Mouse (Mus musculus) CD4-positive helper T cell, adult 2 months (primary cell): ENCODE results near the gene Dph5.
"Not testable (repeated sequence)": the region's sequence is repeated elsewhere in the genome, so short reads cannot be mapped to it uniquely, and the experiment has no call there.

Experiments used
- DNase-seq: peaks from one replicate; pipeline ENCODE4 v3.0.0-alpha.2; 2012; ENCODE audit warnings: low read depth, missing footprints, low spot score

Dph5 gene

DNA sequence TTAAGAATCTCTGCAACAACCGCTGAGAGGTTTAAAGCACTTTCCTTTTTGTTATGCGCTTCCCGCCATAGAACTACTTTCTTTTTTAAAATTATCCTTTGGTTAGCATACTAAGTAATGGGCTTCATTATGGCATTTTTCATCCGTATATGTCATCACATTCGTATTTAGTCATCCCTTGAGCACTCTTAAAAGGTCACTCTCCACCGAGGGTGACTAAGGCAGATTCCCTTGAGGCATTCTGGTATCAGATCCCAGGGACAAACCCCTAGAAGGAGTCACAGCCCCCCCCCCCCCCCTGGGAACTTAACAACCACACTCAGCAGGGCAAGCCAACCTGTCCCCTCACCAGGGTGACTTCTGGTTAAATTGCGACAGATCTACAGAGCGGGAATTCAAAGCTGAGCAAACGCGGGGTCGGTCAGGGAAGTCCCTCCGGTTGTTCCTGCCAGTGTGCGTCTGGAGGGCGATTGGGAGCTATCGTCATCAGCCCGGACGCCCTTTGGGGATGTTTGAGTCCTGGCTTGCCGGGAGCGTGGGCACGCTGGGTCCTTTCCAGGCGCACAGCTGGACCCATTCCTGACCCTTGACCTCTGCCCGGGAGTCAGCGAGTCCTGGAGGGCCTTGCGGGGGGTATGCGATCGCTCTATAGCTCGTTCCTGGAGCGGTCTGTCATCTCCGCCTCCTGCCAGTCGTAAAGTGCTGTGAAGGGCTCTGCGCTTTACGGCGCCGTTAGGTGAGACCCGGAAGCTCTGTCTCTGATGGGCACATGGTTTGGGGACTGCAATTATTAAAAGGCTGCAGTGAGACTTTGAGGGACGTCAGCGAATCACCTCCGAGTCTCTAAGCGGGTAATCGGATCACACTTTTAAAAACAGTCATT lies at the start of gene Dph5:
Gene Dph5, plus strand, starts transcription at position 411 of the 883 bp plus-strand sequence.
- peak; percentile 92 for DNase-seq

DNA sequence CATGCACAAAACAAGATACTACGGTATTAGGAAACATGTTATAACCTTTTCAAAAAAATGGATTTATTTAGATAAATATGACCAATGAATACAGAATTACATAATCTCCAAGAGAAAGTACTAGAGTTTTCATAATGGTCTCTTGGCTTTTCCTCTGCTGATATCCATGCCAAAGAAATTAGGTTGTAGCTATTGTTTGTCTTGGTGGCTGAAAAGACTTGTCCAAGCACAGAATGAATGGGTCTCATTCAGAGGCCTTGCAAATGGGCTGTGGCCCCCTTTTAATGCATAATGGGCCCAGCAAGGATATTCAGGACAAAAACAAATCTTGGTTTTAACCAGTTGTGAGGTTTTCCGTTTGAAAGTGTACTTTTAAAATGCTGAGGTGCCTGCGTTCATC lies 43.1 kb upstream of the Dph5 start:
- no peak for DNase-seq

DNA sequence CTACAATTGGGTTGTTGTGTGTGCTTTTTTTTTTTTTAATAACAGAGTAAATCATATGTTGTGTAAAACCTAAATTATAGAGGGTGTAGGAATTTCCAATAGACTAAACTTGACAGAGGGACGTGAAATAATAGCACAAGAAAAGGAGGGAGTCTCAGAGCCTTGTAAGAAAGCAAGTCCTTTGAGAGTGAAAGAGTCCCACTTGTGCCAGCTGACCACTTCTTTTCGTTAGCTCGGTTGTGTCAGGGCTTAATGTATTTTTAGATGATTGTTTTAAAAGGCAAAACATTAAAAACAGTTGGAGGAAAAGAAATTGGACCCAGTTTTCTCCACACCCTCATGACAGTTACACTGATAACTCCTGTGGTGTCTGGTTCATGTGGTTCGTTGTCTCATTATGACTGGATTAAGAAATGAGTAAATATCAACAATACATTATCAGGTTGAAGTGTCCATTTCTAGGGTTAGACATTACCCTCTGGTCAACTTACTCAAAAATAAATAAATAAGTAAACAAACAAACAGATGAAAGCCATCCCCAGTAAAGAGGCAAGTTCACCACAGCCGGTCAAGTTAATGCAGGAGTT lies 42.5 kb upstream of the Dph5 start:
- DNase-seq: no peak

DNA sequence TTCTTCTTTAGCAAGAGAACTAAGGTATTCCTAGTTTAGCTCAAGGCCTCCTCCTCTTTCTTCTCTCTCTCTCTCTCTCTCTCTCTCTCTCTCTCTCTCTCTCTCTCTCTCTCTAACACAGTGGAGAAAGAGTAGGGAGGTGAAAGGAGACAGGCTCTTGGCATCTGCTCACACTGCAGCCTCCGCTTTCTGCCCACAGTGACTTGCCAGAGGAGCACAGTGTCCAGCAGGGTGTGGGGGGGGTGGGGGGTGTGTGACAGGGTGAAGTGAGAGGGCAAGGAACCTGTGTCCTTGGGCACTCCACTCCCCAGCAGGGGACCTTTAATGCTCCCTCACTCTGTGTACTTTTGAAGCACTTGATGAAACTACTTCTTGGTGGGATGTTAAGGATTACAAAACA lies 41.9 kb upstream of the Dph5 start:
- no peak for DNase-seq

DNA sequence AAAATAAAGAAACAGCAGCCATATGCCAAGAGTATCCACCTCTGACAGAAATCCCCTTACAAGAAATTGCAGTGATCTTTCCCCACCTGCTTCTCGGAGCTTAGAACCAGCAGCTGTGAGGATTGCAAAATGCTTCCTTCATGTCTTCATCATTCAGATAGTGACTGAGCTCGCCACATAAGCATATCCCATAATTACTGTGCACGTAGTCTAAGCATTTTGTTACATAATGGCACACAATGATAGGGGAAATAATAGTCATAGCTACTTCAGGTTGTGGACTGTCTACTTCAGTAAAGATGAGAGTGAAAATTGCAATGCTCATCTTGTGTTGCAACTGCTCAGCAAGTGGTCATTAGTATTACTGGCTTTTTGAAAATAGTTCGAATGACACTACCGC lies 41.5 kb upstream of the Dph5 start:
- DNase-seq: no peak

DNA sequence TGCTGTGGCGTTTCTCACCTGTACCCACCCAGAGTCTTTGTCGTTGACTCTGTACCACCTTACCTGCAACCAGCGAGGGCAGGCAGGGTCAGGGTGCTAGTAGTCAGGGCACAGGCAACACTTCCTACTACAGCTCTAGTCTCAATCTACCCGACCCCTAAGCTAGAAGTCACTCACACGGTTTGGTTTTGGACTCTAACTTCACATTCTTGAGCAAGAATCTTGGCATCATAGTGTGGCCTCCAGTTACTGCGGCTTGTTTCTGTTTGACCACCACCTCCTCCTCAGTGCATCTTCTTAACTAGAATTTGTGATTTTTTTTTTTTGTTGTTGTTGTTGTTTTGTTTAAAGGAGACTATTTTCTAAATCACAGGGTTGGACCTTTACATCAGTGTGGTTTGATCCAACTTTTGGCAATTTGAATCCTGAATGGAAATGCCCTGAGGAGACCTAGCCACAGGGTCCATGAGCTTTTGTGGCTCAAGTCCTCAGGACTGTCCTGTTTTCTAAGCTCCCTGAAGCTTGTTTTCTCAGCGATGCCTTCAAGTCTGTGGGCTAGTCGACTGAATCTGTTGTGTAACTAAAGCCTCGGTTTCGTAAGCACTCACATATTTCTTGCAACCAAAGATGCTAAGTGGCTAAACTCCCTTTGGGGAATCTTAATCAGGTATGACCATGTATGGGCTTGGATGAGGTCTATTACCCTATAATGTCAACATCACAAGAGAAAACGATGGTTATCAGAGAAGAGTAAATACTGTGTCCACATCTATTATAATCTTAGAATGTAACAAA lies 38.8 kb upstream of the Dph5 start:
- no peak for DNase-seq

DNA sequence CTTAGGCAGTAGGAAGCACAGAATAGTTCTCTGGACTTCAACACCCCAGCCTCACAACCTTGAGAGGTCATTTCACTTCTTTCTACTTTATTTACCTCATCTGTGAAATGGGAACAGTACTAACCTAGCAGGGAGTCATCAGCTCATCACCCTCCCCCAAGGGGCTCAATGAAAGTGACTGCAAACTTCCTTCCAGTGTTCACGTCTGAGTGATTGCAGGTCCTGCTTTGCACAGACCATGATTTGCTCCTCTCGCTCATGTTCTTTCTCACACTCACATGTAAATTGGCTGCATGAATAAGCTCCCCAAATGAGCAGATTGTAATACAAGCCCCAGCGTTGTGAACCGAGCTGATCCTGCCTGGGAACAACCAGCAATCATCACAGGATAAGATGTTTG lies 36.7 kb upstream of the Dph5 start:
- no peak for DNase-seq

DNA sequence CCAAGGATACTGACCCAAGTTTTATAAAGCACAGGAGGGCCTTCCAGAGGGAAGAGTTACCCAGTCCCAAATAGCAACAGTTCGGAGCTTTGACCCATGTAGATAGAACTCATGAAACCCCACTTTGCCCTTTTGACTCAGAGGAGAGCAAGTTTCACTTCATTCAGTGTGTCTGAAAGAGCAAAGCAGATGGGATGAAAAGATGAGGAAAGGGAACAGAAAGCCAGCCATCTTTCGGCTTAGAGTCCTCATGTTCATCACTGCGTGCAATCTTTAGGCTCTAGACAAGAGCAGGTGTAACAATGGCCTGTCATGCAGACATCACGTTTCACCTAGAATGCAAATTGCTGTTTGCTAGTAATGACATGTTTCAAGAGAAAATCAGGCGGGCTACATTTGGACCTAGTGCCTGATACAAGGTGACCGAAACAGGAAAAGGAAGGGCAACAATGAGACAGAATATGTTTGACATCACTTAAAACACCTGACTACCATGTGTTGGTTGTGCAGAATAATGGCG lies 32.9 kb upstream of the Dph5 start:
- DNase-seq: no peak

DNA sequence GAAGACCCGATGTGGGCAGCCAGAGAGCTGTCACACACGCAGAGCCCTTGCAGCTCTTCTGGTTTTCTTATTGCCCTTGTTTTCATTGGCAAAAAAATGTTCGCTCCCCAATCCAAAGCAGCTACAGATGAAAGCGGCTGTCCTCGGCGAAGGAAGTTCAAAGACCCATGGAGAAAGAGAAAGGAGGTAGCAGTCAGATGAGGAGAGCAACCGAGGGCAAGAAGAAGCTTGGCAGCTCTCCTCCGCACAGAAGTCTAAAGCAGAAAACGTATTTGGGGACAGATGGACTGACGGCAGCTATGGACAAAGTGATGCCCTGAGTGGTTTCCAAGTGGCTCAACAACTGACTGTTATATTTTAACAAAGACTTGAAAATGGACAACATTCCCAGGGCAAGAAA lies 32.1 kb upstream of the Dph5 start:
- no peak for DNase-seq

DNA sequence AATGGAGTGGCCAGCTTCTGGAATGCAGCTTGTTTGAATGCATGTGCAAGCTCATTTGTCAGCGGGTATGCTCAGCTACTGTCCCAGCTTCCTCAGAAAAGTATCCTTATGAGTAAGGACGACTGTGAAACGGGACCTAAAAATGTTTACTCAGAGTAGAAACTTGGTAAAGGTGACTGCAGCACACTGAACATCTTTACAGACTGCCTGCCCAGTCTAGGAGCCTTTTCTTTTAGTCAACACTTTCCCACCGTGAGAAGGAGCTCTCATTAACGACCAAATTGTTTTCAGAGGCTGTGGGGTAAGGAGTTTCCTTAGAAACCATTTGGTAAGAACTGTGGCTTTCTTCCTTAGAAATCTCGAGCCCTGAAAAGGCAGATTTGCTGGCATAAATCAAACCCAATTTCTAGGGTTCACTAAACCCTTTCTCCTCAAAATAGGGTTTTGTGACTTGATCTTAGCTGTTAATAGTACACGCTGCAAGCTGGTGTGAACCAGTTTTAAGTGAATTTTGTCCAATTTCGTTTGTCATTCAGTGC lies 31.1 kb upstream of the Dph5 start:
- no peak for DNase-seq

DNA sequence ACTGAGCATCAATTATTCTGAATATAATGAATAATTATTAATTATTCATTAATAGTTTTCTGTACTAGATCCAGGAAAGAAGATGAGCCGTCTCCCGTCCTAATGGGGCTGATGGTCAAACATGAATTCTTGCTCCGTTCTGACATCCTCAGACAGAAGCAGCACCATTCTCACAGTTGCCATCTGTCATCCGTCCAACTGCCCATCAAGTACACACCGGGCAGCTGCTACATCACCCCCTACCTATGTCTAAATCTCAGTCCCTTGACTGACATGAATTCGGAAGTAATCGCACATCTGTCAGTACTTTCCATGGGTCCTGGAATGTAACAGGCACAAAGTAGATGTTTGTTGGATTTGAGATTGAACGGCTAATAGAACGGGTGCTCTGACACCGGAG lies 30.2 kb upstream of the Dph5 start:
- DNase-seq: no peak

DNA sequence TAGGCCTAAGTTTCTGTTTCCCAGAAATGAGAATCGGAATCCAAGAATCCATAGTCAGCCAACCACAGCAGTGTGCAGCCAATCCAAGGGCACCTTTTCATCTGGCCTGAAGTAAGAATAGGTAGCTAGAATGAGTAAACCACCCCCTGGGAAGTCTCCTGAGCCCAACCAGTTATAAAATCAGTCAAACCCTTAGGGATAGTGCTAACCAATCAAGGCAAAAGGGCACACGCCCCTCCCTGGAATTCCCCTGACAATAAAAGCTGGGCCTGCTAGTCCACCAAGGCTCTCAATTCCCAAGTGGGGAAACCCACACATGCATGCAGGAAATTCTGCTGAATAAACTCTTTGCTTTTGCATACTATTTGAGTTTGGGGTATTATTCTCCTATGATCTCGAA lies 28.8 kb upstream of the Dph5 start:
- DNase-seq: no peak

DNA sequence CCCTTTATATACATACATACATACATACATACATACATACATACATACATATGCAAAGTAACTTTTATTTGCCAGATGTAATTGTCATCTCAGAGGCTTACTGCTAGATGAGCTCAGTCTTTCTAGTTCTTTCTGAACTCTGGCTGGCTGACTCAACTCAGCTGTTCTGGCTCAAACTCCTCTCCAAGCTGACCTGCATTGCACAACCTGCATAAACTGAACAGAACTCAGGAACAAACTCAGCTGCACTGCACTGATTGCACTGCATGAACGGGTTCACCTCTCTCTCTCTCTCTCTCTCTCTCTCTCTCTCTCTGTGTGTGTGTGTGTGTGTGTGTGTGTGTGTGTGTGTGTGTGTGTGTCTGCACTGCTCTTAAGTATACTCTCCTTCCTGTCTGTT lies 26.9 kb upstream of the Dph5 start:
- not testable (repeated sequence) for DNase-seq

DNA sequence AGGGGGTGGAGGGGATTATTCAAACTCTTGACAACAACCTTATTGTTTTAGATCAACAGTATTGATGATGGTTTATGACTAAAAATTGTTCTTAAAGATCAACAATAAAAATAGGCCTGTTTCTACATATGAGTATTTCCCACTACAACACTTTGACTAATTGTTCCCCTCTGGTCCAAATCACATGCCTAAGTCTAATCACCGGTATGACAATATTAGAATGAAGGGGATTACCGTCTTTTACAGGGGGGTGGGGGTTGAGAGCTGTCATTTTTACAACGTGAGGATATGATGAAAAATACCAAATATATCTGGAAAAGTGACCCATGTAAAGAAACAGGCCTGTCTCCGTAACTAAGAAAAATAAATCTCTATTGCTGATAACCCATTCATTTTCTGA lies 24.1 kb upstream of the Dph5 start:
- DNase-seq: no peak

DNA sequence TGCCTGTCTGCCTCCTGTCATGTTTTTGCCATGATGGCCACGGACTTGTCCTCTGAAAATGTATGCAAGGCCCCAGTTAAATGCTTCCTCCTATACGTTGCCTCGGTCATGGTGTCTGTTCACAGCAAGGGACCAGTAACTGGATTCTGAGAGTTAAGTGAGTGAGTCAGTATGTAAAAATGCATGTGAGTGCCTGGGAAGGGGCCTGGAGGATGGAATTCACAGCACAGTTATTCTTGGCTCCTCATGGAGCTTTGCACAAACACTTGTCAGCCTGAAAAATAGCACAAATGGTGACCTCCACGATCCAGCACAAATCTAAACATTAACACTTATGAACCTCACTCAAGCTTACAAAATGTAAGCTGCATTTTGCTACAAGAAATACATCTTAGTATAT lies 20.5 kb upstream of the Dph5 start:
- no peak for DNase-seq

DNA sequence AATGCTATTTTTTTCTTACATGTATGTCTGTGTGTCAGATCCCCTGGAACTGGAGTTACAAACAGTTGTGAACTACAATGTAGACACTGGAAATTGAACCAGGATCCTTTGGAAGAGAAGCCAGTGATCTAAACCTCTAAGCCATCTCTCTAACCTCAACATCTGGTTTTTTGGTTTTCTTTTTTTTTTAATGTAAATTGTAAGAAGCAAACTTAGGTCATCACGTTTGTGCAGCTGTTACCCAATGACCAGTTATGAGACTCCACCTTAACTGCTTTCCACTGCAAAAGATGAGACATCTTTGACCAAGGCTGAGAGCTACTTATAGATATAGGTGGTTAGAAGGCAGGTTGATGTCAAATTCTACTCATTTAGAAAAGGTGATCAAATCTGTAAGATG lies 19.7 kb upstream of the Dph5 start:
- DNase-seq: no peak

DNA sequence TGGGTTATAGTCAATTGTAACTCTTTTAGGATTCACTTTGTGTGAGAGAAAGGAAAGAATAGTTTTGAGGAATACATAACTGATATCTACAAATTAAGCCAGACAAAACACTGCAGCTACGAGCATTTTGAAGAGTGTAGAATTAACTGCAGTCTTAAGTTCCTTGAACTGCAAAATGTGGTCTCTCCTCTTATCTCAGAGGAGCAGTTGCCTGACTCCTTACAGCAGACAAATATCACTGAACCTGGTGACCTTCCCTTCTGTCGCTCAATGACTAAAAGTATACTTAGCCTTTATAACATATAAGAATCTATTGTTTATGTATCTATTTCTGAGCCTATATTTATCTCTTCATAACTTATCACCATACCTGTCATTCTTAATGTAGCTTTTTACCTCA lies 18.3 kb upstream of the Dph5 start:
- DNase-seq: no peak

DNA sequence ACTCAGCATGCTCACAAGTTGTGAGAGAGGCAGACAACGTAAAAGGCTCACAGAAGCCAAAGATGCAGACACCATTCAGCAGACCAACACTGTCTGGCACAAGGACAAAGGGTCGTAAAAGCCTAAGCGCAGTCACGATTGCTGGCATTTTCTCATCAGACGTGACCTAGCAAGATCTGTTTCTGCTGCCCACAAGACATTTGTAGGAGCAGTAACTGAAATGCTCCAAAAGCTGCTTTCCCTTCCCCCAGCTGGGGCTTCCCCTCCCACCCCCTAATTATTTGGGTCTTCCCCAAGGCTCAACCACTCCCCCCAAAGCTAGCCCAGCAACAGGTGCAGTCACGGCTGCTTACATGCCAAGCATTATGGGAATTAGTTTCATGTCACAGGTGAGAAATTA lies 12.1 kb upstream of the Dph5 start:
- no peak for DNase-seq

DNA sequence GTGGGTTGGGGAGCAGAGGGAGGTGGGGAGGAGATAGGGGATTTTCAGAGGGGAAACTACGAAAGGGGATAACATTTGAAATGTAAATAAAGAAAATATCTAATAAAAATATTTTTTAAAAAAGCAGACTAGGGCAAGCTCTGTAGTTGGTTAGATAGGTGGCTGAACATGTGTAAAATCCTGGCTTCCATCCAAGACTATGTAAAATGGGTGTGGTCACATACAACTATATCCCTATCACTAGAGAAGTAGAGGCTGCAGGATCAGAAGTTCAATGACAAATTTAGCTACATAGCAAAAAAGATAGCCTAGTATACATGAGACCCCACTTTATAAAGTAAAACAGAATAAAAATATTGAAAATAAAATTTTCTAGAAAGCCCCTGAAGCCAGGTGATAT lies 10.5 kb upstream of the Dph5 start:
- no peak for DNase-seq

DNA sequence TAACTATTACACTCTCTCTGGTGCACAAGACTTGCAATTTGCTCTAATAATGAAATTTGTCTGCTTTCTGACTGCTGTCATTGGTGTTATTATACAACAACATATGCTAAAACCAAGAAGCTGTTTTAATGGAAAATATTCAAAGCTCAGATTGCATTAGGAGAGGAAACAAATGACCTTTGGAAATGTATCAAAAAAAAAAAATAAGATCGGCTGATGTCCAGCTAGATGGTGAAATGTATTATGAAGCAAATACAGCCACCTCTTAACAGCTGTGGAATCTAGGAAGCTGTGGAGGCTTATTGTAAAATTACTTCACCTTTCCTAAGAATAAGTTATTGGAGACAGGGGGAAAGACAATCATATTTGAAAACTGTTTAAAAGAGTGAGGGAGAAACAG lies 3.6 kb upstream of the Dph5 start:
- no peak for DNase-seq

DNA sequence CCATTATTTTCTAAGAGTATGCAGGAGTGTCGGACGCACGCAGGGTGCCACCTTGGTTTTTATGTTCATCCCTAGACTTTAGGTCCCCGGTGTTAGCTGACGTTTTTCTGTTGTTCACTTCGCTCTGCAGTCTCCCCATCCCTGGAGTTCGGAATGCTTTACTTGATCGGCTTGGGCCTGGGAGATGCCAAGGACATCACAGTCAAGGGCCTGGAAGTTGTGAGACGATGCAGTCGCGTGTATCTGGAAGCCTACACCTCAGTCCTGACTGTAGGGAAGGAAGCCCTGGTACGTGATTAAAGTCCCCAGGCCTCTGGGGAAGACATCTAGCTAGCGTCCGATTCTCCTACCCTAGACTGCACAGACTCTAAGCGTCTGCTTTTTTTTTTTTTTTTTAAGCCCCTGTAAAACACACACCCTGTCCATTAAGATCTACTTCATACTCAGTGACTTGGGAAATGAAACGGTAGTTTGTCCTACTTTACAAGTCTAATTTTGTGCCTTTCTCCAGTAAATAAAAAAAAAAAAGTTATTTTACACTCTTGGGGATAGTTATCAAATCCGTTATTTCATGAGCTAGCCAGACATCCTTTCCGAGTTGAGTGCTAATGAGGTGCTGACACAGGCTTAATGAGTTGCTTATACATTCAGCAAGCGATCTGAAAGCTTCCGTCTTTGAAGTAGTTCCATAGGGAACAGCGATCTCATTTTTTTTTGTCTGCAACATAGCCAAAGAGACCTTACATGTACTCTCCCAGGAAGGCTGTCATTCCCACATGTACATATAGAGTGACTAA lies 871 bp downstream of the Dph5 start:
- no peak for DNase-seq
